Mouse (Mus musculus): ENCODE measurements around the gene Krt1.

GRCm38 (mm10) chr15:101834784-101835328, 15.7 kb downstream of the Krt1 start:
- TF ChIP-seq POLR2A (IDR thresholded peaks at IDR 0.05; ENCODE audit: control insufficient read depth, low read depth, low read length) (no peak), CTCF (IDR thresholded peaks at IDR 0.05; ENCODE audit: control insufficient read depth, insufficient read depth, insufficient replicate concordance, low read depth, low read length) (no peak)

All from testis, adult 2 months (tissue).